Mouse (Mus musculus) ES-Bruce4 (cell line): ENCODE data around the gene Maz.

Source experiments
- CTCF ChIP-seq: IDR thresholded peaks from one replicate; pipeline ENCODE4 v1.8.1; 2011; ENCODE audit warnings: low read depth, low read length
- EP300 ChIP-seq: IDR thresholded peaks from 2 replicates; pipeline ENCODE4 v1.6.1; 2011; ENCODE audit warnings: low read depth, low read length; ENCODE audit not compliant: insufficient read depth
- POLR2A ChIP-seq: IDR thresholded peaks from one replicate; pipeline ENCODE4 v1.8.1; 2011; ENCODE audit warnings: low read length; ENCODE audit not compliant: insufficient read depth

GRCm38 (mm10) chr7:127004122-127004875 is 22.5 kb downstream of the Maz start:
- TF ChIP-seq CTCF (no peak), POLR2A (no peak), EP300 (0 out of 2 replicates have a peak, but pooled peaks have one; percentile 39)
